Mouse (Mus musculus): Measurements from ENCODE around the gene Vwf.

Vwf gene

GRCm38 (mm10) chr6:125548406-125548805, 1.8 kb downstream of the Vwf start:
- no peak for DNase-seq

GRCm38 (mm10) chr6:125550172-125550571, 3.6 kb downstream of the Vwf start:
- no peak for DNase-seq

- DNase-seq: no peak
Observed at GRCm38 (mm10) chr6:125552760-125553159, 6.2 kb downstream of the Vwf start.

- DNase-seq: no peak
Observed at GRCm38 (mm10) chr6:125553551-125553950, 7.0 kb downstream of the Vwf start.

- DNase-seq: no peak
Observed at GRCm38 (mm10) chr6:125558831-125559230, 12.3 kb downstream of the Vwf start.

- DNase-seq: no peak
Observed at GRCm38 (mm10) chr6:125561031-125561430, 14.5 kb downstream of the Vwf start.

- DNase-seq: peak; percentile 22
Observed at GRCm38 (mm10) chr6:125561521-125561920, 14.9 kb downstream of the Vwf start.

GRCm38 (mm10) chr6:125564812-125565281, 18.3 kb downstream of the Vwf start:
- no peak for DNase-seq

GRCm38 (mm10) chr6:125565326-125565725, 18.8 kb downstream of the Vwf start:
- no peak for DNase-seq

GRCm38 (mm10) chr6:125566656-125567055, 20.1 kb downstream of the Vwf start:
- DNase-seq: no peak

- no peak for DNase-seq
Observed at GRCm38 (mm10) chr6:125568381-125568780, 21.8 kb downstream of the Vwf start.

- DNase-seq: peak; percentile 87
Observed at GRCm38 (mm10) chr6:125572291-125573188, 26.0 kb downstream of the Vwf start.

- peak; percentile 67 for DNase-seq
Observed at GRCm38 (mm10) chr6:125573189-125573928, 26.8 kb downstream of the Vwf start.

GRCm38 (mm10) chr6:125575080-125575479, 28.5 kb downstream of the Vwf start:
- peak; percentile 82 for DNase-seq

- DNase-seq: no peak
Observed at GRCm38 (mm10) chr6:125577301-125577700, 30.7 kb downstream of the Vwf start.

GRCm38 (mm10) chr6:125577882-125578646, 31.5 kb downstream of the Vwf start:
- peak; percentile 24 for DNase-seq

- no peak for DNase-seq
Observed at GRCm38 (mm10) chr6:125578647-125579011, 32.1 kb downstream of the Vwf start.

- DNase-seq: no peak
Observed at GRCm38 (mm10) chr6:125579864-125580263, 33.3 kb downstream of the Vwf start.

GRCm38 (mm10) chr6:125583666-125584065, 37.1 kb downstream of the Vwf start:
- no peak for DNase-seq

GRCm38 (mm10) chr6:125584266-125584665, 37.7 kb downstream of the Vwf start:
- no peak for DNase-seq

GRCm38 (mm10) chr6:125585579-125585978, 39.0 kb downstream of the Vwf start:
- no peak for DNase-seq

- DNase-seq: no peak
Observed at GRCm38 (mm10) chr6:125586042-125586566, 39.5 kb downstream of the Vwf start.

- no peak for DNase-seq
Observed at GRCm38 (mm10) chr6:125588241-125588640, 41.7 kb downstream of the Vwf start.
